Mouse (Mus musculus): ENCODE results near the gene Slc11a1. TPM values are rescaled to one million over a fixed set of nuclear protein-coding genes. Genes with fewer than 3 reads are reported as not detected.

Gene Slc11a1
- polyA plus RNA-seq, 1 experiment: 1.0 TPM

GRCm38 (mm10) chr1:74373372-74373771 lies 1.6 kb upstream of the Slc11a1 start:
- TF ChIP-seq TCF3 (IDR thresholded peaks at IDR 0.05; ENCODE audit: insufficient read length, low read depth): no peak
- TF ChIP-seq MAX (IDR thresholded peaks at IDR 0.05; ENCODE audit: low read depth): no peak
- no peak for TF ChIP-seq POLR2AphosphoS2 (IDR thresholded peaks at IDR 0.05; ENCODE audit: insufficient read length, low read depth)
- TF ChIP-seq TCF12 (IDR thresholded peaks at IDR 0.05; ENCODE audit: insufficient read depth, poor library complexity, severe bottlenecking): no peak
- no peak for TF ChIP-seq REST (IDR thresholded peaks at IDR 0.05; ENCODE audit: insufficient read depth, insufficient read length)
- TF ChIP-seq CEBPB (IDR thresholded peaks at IDR 0.05; ENCODE audit: insufficient read depth, poor library complexity, severe bottlenecking): no peak
- TF ChIP-seq MYOG (IDR thresholded peaks at IDR 0.05; ENCODE audit: control insufficient read depth in 1 of 3, insufficient read depth in 1 of 3, insufficient read length in 2 of 3, low read depth in 2 of 3): no peak
- no peak for TF ChIP-seq MYOD1 (IDR thresholded peaks at IDR 0.05; ENCODE audit: control insufficient read depth in 1 of 3, insufficient read length in 2 of 3, low read depth in 2 of 3)
- TF ChIP-seq SRF (IDR thresholded peaks at IDR 0.05; ENCODE audit: control insufficient read depth, insufficient read length, low read depth): no peak
- no peak for TF ChIP-seq USF1 (IDR thresholded peaks at IDR 0.05; ENCODE audit: low read depth)
- no peak for TF ChIP-seq E2F4 (IDR thresholded peaks at IDR 0.05; ENCODE audit: insufficient read depth)
- no peak for TF ChIP-seq POLR2A (IDR thresholded peaks at IDR 0.05; ENCODE audit: insufficient read length, low read depth)
- Histone ChIP-seq H3K79me2 (ENCODE audit: control insufficient read depth, insufficient read depth) (no peaks in the 10 kb centered on the region), H3K27me3 (ENCODE audit: control insufficient read depth, insufficient read depth, insufficient read length) (no peaks in the 10 kb centered on the region), H3K4me2 (ENCODE audit: low read depth) (no peak overlapping the region), H3K36me3 (ENCODE audit: control insufficient read depth, insufficient read depth) (no peaks in the 10 kb centered on the region), H3ac (ENCODE audit: control insufficient read depth, insufficient read length) (no peak overlapping the region), H3K4me3 (no peak overlapping the region)

GRCm38 (mm10) chr1:74375561-74375960 lies 566 bp downstream of the Slc11a1 start:
- Histone ChIP-seq H3K79me2 (ENCODE audit: control insufficient read depth, insufficient read depth) (no peaks in the 10 kb centered on the region), H3ac (ENCODE audit: control insufficient read depth, insufficient read length) (no peak overlapping the region), H3K27me3 (ENCODE audit: control insufficient read depth, insufficient read depth, insufficient read length) (no peaks in the 10 kb centered on the region), H3K36me3 (ENCODE audit: control insufficient read depth, insufficient read depth) (no peaks in the 10 kb centered on the region), H3K4me2 (ENCODE audit: low read depth) (no peak overlapping the region), H3K4me3 (no peak overlapping the region)
- no peak for TF ChIP-seq USF1 (IDR thresholded peaks at IDR 0.05; ENCODE audit: low read depth)

GRCm38 (mm10) chr1:74376396-74376795 lies 1.4 kb downstream of the Slc11a1 start:
- TF ChIP-seq MYOG (IDR thresholded peaks at IDR 0.05; ENCODE audit: control insufficient read depth in 1 of 3, insufficient read depth in 1 of 3, insufficient read length in 2 of 3, low read depth in 2 of 3) (no peak), MYOD1 (IDR thresholded peaks at IDR 0.05; ENCODE audit: control insufficient read depth in 1 of 3, insufficient read length in 2 of 3, low read depth in 2 of 3) (peak in 1 of 3 experiments; percentile 16), USF1 (IDR thresholded peaks at IDR 0.05; ENCODE audit: low read depth) (peak; percentile 4)
- Histone ChIP-seq H3K79me2 (ENCODE audit: control insufficient read depth, insufficient read depth) (no peaks in the 10 kb centered on the region), H3K4me3 (no peak overlapping the region), H3K36me3 (ENCODE audit: control insufficient read depth, insufficient read depth) (no peaks in the 10 kb centered on the region), H3K4me2 (ENCODE audit: low read depth) (no peak overlapping the region), H3ac (ENCODE audit: control insufficient read depth, insufficient read length) (no peak overlapping the region), H3K27me3 (ENCODE audit: control insufficient read depth, insufficient read depth, insufficient read length) (no peaks in the 10 kb centered on the region)

- Histone ChIP-seq H3K27me3 (ENCODE audit: control insufficient read depth, insufficient read depth, insufficient read length) (no peaks in the 10 kb centered on the region), H3K36me3 (ENCODE audit: control insufficient read depth, insufficient read depth) (no peaks in the 10 kb centered on the region), H3K4me2 (ENCODE audit: low read depth) (no peak overlapping the region), H3K4me3 (no peak overlapping the region), H3ac (ENCODE audit: control insufficient read depth, insufficient read length) (no peak overlapping the region), H3K79me2 (ENCODE audit: control insufficient read depth, insufficient read depth) (no peaks in the 10 kb centered on the region)
- TF ChIP-seq CEBPB (IDR thresholded peaks at IDR 0.05; ENCODE audit: insufficient read depth, poor library complexity, severe bottlenecking) (no peak), TCF3 (IDR thresholded peaks at IDR 0.05; ENCODE audit: insufficient read length, low read depth) (no peak)
Observed at GRCm38 (mm10) chr1:74379058-74379504, 4.1 kb downstream of the Slc11a1 start.

GRCm38 (mm10) chr1:74380484-74380883 lies 5.5 kb downstream of the Slc11a1 start:
- no peaks in the 10 kb centered on the region for H3K79me2 ChIP-seq (ENCODE audit: control insufficient read depth, insufficient read depth)
- no peak overlapping the region for H3K4me3 ChIP-seq
- no peak overlapping the region for H3K4me2 ChIP-seq (ENCODE audit: low read depth)
- no peak for TF ChIP-seq REST (IDR thresholded peaks at IDR 0.05; ENCODE audit: insufficient read depth, insufficient read length)
- TF ChIP-seq POLR2A (IDR thresholded peaks at IDR 0.05; ENCODE audit: insufficient read length, low read depth): no peak
- no peak for TF ChIP-seq MYOD1 (IDR thresholded peaks at IDR 0.05; ENCODE audit: control insufficient read depth in 1 of 3, insufficient read length in 2 of 3, low read depth in 2 of 3)
- TF ChIP-seq POLR2AphosphoS2 (IDR thresholded peaks at IDR 0.05; ENCODE audit: insufficient read length, low read depth): no peak
- no peak for TF ChIP-seq USF1 (IDR thresholded peaks at IDR 0.05; ENCODE audit: low read depth)
- no peak for TF ChIP-seq TCF3 (IDR thresholded peaks at IDR 0.05; ENCODE audit: insufficient read length, low read depth)
- no peak for TF ChIP-seq SRF (IDR thresholded peaks at IDR 0.05; ENCODE audit: control insufficient read depth, insufficient read length, low read depth)
- no peak for TF ChIP-seq CEBPB (IDR thresholded peaks at IDR 0.05; ENCODE audit: insufficient read depth, poor library complexity, severe bottlenecking)
- no peak for TF ChIP-seq TCF12 (IDR thresholded peaks at IDR 0.05; ENCODE audit: insufficient read depth, poor library complexity, severe bottlenecking)
- no peak for TF ChIP-seq MAX (IDR thresholded peaks at IDR 0.05; ENCODE audit: low read depth)
- TF ChIP-seq E2F4 (IDR thresholded peaks at IDR 0.05; ENCODE audit: insufficient read depth): no peak
- no peak for TF ChIP-seq MYOG (IDR thresholded peaks at IDR 0.05; ENCODE audit: control insufficient read depth in 1 of 3, insufficient read depth in 1 of 3, insufficient read length in 2 of 3, low read depth in 2 of 3)
- no peak overlapping the region for H3ac ChIP-seq (ENCODE audit: control insufficient read depth, insufficient read length)
- H3K27me3 ChIP-seq (ENCODE audit: control insufficient read depth, insufficient read depth, insufficient read length): no peaks in the 10 kb centered on the region
- H3K36me3 ChIP-seq (ENCODE audit: control insufficient read depth, insufficient read depth): no peaks in the 10 kb centered on the region

Measured in myocyte (in vitro differentiated cells).